Mouse (Mus musculus) gastrocnemius, adult 2 months (tissue): ENCODE results near the gene Atp1a2. TPM values are rescaled to one million over a fixed set of nuclear protein-coding genes. Genes with fewer than 3 reads are reported as not detected.

ENCODE experiments used
- DNase-seq: peaks from one replicate; pipeline ENCODE4 v3.0.0; 2022
- H3K27ac ChIP-seq: fragments of 200-600 bp; 2 replicates; pipeline ENCODE4 v1.8.1; 2022; ENCODE audit warnings: mild to moderate bottlenecking
- H3K4me3 ChIP-seq: fragments of 200-600 bp; 2 replicates; pipeline ENCODE4 v1.8.1; 2022; ENCODE audit warnings: mild to moderate bottlenecking, moderate library complexity
- CTCF ChIP-seq: fragments of 200-600 bp; IDR thresholded peaks from 2 replicates; pipeline ENCODE4 v1.8.1; 2022; ENCODE audit warnings: antibody characterized with exemption, mild to moderate bottlenecking, moderate library complexity
- intact Hi-C: fragments of 180-260 bp; cut with DNase I; formaldehyde crosslinking; loops from one replicate; pipeline ENCODE4 v1.15.1; 2025
- total RNA-seq, 2 experiments: library from RNA; stranded (reverse); gene quantifications; 2 replicates each; pipeline ENCODE4 v1.2.3; 2021

The Atp1a2 gene
- total RNA-seq, 2 experiments from 2014 or later: 838 to 1,060 TPM

- intact Hi-C loops: no loop called here
- Histone ChIP-seq H3K4me3 (no peak overlapping the region), H3K27ac (peak overlapping the region; percentile 92)
- TF ChIP-seq CTCF: no peak
- no peak for DNase-seq
Measured at GRCm38 (mm10) chr1:172240945-172241708, 56.7 kb downstream of the Atp1a2 start.

GRCm38 (mm10) chr1:172229215-172229614 is 68.6 kb downstream of the Atp1a2 start:
- no peak for TF ChIP-seq CTCF
- no peak for DNase-seq
- Histone ChIP-seq H3K27ac (no peak overlapping the region), H3K4me3 (no peak overlapping the region)
- intact Hi-C loops: no loop called here

GRCm38 (mm10) chr1:172228209-172228608 is 69.7 kb downstream of the Atp1a2 start:
- intact Hi-C loops: no loop called here
- H3K4me3 ChIP-seq: no peak overlapping the region
- peak overlapping the region; percentile 80 for H3K27ac ChIP-seq
- DNase-seq: peak; percentile 46
- TF ChIP-seq CTCF: no peak

Other genes with a start within 250 kb of the Atp1a2 start
- not detected for gene Nhlh1, start 240.5 kb downstream of the Atp1a2 start, total RNA-seq
- 10 to 100 TPM; 88.3 to 90.9 TPM for gene Copa, start 215.5 kb downstream of the Atp1a2 start, total RNA-seq
- gene Ncstn, start 215.3 kb downstream of the Atp1a2 start, total RNA-seq: 10 to 100 TPM; 27.1 to 31.9 TPM
- 10 to 100 TPM; 62.9 to 80.8 TPM for gene Pex19, start 171.3 kb downstream of the Atp1a2 start, total RNA-seq
- 100 to 1,000 TPM; 158 to 193 TPM for gene Dcaf8, start 150.0 kb downstream of the Atp1a2 start, total RNA-seq
- 10 to 100 TPM; 19.5 to 35.2 TPM for gene Pea15a, start 91.3 kb downstream of the Atp1a2 start, total RNA-seq
- 1,000 to 10,000 TPM; 2,819 to 3,581 TPM for gene Casq1, start 78.2 kb downstream of the Atp1a2 start, total RNA-seq
- gene Atp1a4, start 39.6 kb downstream of the Atp1a2 start, total RNA-seq: under 1 TPM; 0.20 to 0.43 TPM
- gene Igsf8, start 36.4 kb downstream of the Atp1a2 start, total RNA-seq: 1 to 10 TPM; 7.4 to 8.3 TPM
- gene Kcnj9, start 31.3 kb upstream of the Atp1a2 start, total RNA-seq: not detected
- gene Kcnj10, start 43.1 kb upstream of the Atp1a2 start, total RNA-seq: under 1 TPM in 1 of 2 experiments, not detected in 1; 0.06 TPM
- gene Pigm, start 78.5 kb upstream of the Atp1a2 start, total RNA-seq: 1 to 10 TPM; 3.8 to 3.9 TPM
- gene Slamf9, start 177.3 kb upstream of the Atp1a2 start, total RNA-seq: under 1 TPM in 1 of 2 experiments, not detected in 1; 0.22 TPM
- under 1 TPM in 1 of 2 experiments, not detected in 1; 0.67 TPM for gene Igsf9, start 183.7 kb upstream of the Atp1a2 start, total RNA-seq
- 10 to 100 TPM; 16.4 to 23.4 TPM for gene Tagln2, start 202.0 kb upstream of the Atp1a2 start, total RNA-seq
- not detected for gene Cfap45, start 222.7 kb upstream of the Atp1a2 start, total RNA-seq